Mouse (Mus musculus) hindbrain, postnatal 0 days (tissue): ENCODE data around the gene Acsl4. TPM values are rescaled to one million over a fixed set of nuclear protein-coding genes. Genes with fewer than 3 reads are reported as not detected.

ENCODE experiments used
- ATAC-seq: fragments of 200-750 bp; cut with Nextera tagmentation; 2 replicates; pipeline ENCODE4 v1.8.0; 2017; ENCODE audit warnings: mild to moderate bottlenecking, moderate TSS enrichment, moderate library complexity
- DNase-seq: peaks from one replicate; pipeline ENCODE4 v3.0.0-alpha.2; 2015; ENCODE audit warnings: low spot score
- H3K27ac ChIP-seq: fragments of 300-500 bp; sonication (generic); 2 replicates; pipeline ENCODE4 v1.5.1; 2014; ENCODE audit warnings: mild to moderate bottlenecking
- H3K27me3 ChIP-seq: fragments of 300-500 bp; sonication (generic); 2 replicates; pipeline ENCODE4 v1.6.1; 2014; ENCODE audit warnings: low read length, mixed read lengths; ENCODE audit not compliant: insufficient read depth
- H3K36me3 ChIP-seq: fragments of 300-500 bp; sonication (generic); 2 replicates; pipeline ENCODE4 v1.6.1; 2014; ENCODE audit warnings: low read length, mixed read lengths; ENCODE audit not compliant: insufficient read depth
- H3K4me1 ChIP-seq: fragments of 300-500 bp; sonication (generic); 2 replicates; pipeline ENCODE4 v1.6.1; 2014; ENCODE audit warnings: antibody characterized with exemption, low read length, mixed read lengths; ENCODE audit not compliant: insufficient read depth
- H3K4me2 ChIP-seq: fragments of 300-500 bp; sonication (generic); 2 replicates; pipeline ENCODE4 v1.6.1; 2014; ENCODE audit warnings: low read depth, mild to moderate bottlenecking, low read length, moderate library complexity, mixed read lengths
- H3K4me3 ChIP-seq: fragments of 300-500 bp; sonication (generic); 2 replicates; pipeline ENCODE4 v1.5.1; 2014; ENCODE audit warnings: low read length
- H3K9ac ChIP-seq: fragments of 300-500 bp; sonication (generic); replicated peaks from 2 replicates; pipeline ENCODE4 v1.6.1; 2014; ENCODE audit warnings: mild to moderate bottlenecking, low read length, moderate library complexity, mixed read lengths
- H3K9me3 ChIP-seq: fragments of 300-500 bp; sonication (generic); 2 replicates; pipeline ENCODE4 v1.6.1; 2016; ENCODE audit warnings: low read length, mixed read lengths
- CTCF ChIP-seq: IDR thresholded peaks from 2 replicates; pipeline ENCODE4 v1.5.1; 2016; ENCODE audit warnings: antibody characterized with exemption, control low read depth, low read depth
- WGBS: fragments of 180-500 bp; shearing (Covaris S2); extraction: QIAGEN DNeasy Blood & Tissue Kit; methylation state at CpG from one replicate; pipeline ENCODE4 v1.1.7; 2014; 5-methylcytosine and 5-hydroxymethylcytosine counted together
- polyA plus RNA-seq: library from polyadenylated mRNA; unstranded; fragments of >200 nt; fragmentation: Nextera tagmentation; extraction: Ambion mirVana; gene quantifications from 2 replicates; pipeline ENCODE4 v1.2.1, GENCODE M21; 2015
- total RNA-seq: library from RNA; depleted of rRNA; stranded (reverse); fragments of >200 nt; gene quantifications from 2 replicates; pipeline ENCODE4 v1.2.3, GENCODE M21; 2014; rRNA removed

Acsl4 gene
- total and polyA plus RNA-seq, 2 experiments from 2014 or later: 30.0 to 30.3 TPM

GRCm38 (mm10) chrX:142304592-142304991, 85.7 kb downstream of the Acsl4 start:
- H3K4me3 ChIP-seq: no peak overlapping the region
- no peak for ATAC-seq
- H3K9me3 ChIP-seq: no peaks in the 10 kb centered on the region
- no peak for DNase-seq
- no peak overlapping the region for H3K4me2 ChIP-seq
- H3K36me3 ChIP-seq: no peaks in the 10 kb centered on the region
- H3K27me3 ChIP-seq: no peaks in the 10 kb centered on the region
- no peaks in the 10 kb centered on the region for H3K4me1 ChIP-seq
- H3K9ac ChIP-seq: no peak overlapping the region
- TF ChIP-seq CTCF: no peak
- H3K27ac ChIP-seq: peak overlapping the region; percentile 72; the same call in 1 of the 2 replicates

GRCm38 (mm10) chrX:142303456-142303855, 86.9 kb downstream of the Acsl4 start:
- no peak overlapping the region for H3K9ac ChIP-seq
- H3K9me3 ChIP-seq: no peaks in the 10 kb centered on the region
- no peak for ATAC-seq
- H3K27ac ChIP-seq: no peak overlapping the region
- no peak for DNase-seq
- H3K4me1 ChIP-seq: no peaks in the 10 kb centered on the region
- no peaks in the 10 kb centered on the region for H3K36me3 ChIP-seq
- H3K4me2 ChIP-seq: no peak overlapping the region
- WGBS: 31% methylated on average over 2 of the region's 2 CpGs
- no peak overlapping the region for H3K4me3 ChIP-seq
- H3K27me3 ChIP-seq: no peaks in the 10 kb centered on the region
- no peak for TF ChIP-seq CTCF

DNA sequence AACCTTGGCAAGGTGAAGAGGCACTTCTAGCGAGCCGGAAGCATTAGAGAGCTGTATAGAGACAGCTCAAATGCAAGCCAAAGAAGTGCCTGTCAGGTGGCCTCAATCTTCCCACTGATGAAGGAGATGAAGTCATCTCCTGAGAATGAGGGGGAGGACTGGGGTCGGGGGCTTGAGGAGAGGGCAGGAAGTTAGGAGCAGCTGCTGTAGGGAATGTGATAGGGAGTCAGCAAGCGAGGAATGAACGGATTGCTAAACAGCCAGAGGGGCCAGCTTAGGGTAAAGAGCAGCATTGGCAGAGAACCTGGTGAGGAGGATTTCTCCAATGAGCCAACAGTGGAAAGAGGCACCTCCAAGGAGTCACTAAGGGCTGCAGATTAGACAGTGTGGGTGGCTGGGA, 104.4 kb downstream of the Acsl4 start:
- H3K4me2 ChIP-seq: no peak overlapping the region
- DNase-seq (no peak), ATAC-seq (no peak)
- WGBS: 56% methylated on average over 5 of the region's 5 CpGs
- no peaks in the 10 kb centered on the region for H3K9me3 ChIP-seq
- no peak for TF ChIP-seq CTCF
- H3K4me3 ChIP-seq: no peak overlapping the region
- no peak overlapping the region for H3K27ac ChIP-seq
- H3K27me3 ChIP-seq: no peaks in the 10 kb centered on the region
- no peaks in the 10 kb centered on the region for H3K36me3 ChIP-seq
- no peaks in the 10 kb centered on the region for H3K4me1 ChIP-seq
- H3K9ac ChIP-seq: no peak overlapping the region

DNA sequence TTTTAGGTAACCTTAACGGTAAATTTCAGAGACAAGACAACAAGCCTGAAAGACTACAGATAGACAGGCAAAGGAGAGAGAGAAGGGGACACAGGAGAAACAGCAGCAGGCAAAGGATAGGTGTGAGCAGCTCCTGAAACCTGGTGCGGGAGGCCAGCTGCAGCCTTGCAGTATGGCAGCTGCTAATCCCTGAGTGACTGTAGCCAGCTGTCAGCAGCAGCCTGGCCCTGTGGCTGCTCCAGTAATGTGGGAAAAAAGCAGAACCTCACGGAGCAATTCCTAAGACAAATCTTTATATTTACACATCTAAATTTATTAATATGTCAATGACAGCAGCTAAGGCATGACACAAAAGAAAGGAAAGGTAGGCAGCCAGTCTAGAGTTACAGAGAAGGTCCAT, 113.8 kb downstream of the Acsl4 start:
- WGBS: 64% methylated on average over 3 of the region's 3 CpGs
- no peak overlapping the region for H3K9ac ChIP-seq
- no peaks in the 10 kb centered on the region for H3K36me3 ChIP-seq
- H3K27me3 ChIP-seq: no peaks in the 10 kb centered on the region
- no peaks in the 10 kb centered on the region for H3K9me3 ChIP-seq
- no peak for TF ChIP-seq CTCF
- H3K27ac ChIP-seq: no peak overlapping the region
- ATAC-seq (no peak), DNase-seq (no peak)
- H3K4me3 ChIP-seq: no peak overlapping the region
- H3K4me1 ChIP-seq: no peaks in the 10 kb centered on the region
- no peak overlapping the region for H3K4me2 ChIP-seq

GRCm38 (mm10) chrX:142276031-142276430, 114.3 kb downstream of the Acsl4 start:
- TF ChIP-seq CTCF: no peak
- Histone ChIP-seq H3K36me3 (no peaks in the 10 kb centered on the region), H3K4me3 (no peak overlapping the region), H3K27ac (no peak overlapping the region), H3K27me3 (no peaks in the 10 kb centered on the region), H3K4me2 (no peak overlapping the region), H3K4me1 (no peaks in the 10 kb centered on the region), H3K9me3 (no peaks in the 10 kb centered on the region), H3K9ac (no peak overlapping the region)
- DNase-seq (no peak), ATAC-seq (no peak)
- whole genome bisulfite sequencing: 59% methylated on average over 3 of the region's 3 CpGs

Other genes starting within 250 kb of the Acsl4 start
- gene Gucy2f, start 193.6 kb downstream of the Acsl4 start, total RNA-seq: 0.21 and 0.36 TPM in 2 replicates
- 0.05 and 0.15 TPM in 2 replicates for gene Gucy2f, start 193.6 kb downstream of the Acsl4 start, polyA plus RNA-seq
- 15.0 and 16.7 TPM in 2 replicates for gene Nxt2, start 163.8 kb downstream of the Acsl4 start, total RNA-seq
- 26.6 and 27.4 TPM in 2 replicates for gene Nxt2, start 163.8 kb downstream of the Acsl4 start, polyA plus RNA-seq
- gene Kcne1l, start 84.2 kb downstream of the Acsl4 start, total RNA-seq: 97.3 and 108 TPM in 2 replicates
- gene Kcne1l, start 84.2 kb downstream of the Acsl4 start, polyA plus RNA-seq: 68.9 and 76.8 TPM in 2 replicates